Comparison of ENCODE assay signal across 1 mouse cellular context in the genomic region with DNA sequence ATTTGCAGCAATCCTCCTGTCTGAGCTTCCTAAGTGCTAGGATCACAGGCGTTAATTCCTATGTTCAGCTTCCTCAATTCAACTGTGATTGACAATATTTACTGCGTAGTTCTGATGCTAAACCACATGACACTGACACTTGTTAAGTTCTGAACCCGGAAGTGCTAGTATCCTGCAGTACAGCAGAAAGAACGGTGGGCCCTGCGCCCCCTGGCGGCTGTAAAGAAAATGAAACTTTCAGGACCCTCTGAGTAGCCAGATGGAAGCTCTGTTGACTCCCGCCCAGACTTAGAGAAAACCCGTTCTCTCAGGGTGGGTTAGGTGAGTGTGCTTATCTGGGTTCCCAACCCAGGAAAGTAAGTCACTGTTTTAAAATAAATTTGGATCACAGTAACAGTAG.
A peak's percentile ranks its signal among the peaks of the same experiment; 100 is the strongest.
TF ChIP-seq lines count a peak whose summit lies in the region.

No protein-coding gene starts in this region.

TF ChIP-seq in MEL, 35 proteins besides CTCF, POLR2A, EP300 and RAD21 (continued from another document):
- TF ChIP-seq MAFK (IDR thresholded peaks at IDR 0.05; ENCODE audit: borderline replicate concordance, low read depth, low read length) = no peak
- TF ChIP-seq TBP (IDR thresholded peaks at IDR 0.05; ENCODE audit: low read depth, low read length) = no peak
- TF ChIP-seq ZMIZ1 (IDR thresholded peaks at IDR 0.05; ENCODE audit: low read depth, low read length) = no peak
- no peak for TF ChIP-seq RCOR1 (IDR thresholded peaks at IDR 0.05; ENCODE audit: low read depth, low read length)
- 0 out of 2 replicates have a peak, but pooled peaks have one; percentile 20 for TF ChIP-seq MAX (IDR thresholded peaks at IDR 0.05; ENCODE audit: low read length)
- no peak for TF ChIP-seq MAZ (IDR thresholded peaks at IDR 0.05; ENCODE audit: low read depth, low read length)
- TF ChIP-seq MYB (IDR thresholded peaks at IDR 0.05; ENCODE audit: low read depth, low read length) = no peak
- TF ChIP-seq ELF1 (IDR thresholded peaks at IDR 0.05; ENCODE audit: low read depth, low read length) = peak; percentile 99
- peak; percentile 76 for TF ChIP-seq USF1 (IDR thresholded peaks at IDR 0.05; ENCODE audit: low read depth, low read length)
- TF ChIP-seq ZC3H11A (IDR thresholded peaks at IDR 0.05; ENCODE audit: low read depth, low read length) = peak; percentile 28; the same call in 1 of the 2 replicates
- TF ChIP-seq JUND (IDR thresholded peaks at IDR 0.05; ENCODE audit: low read depth, low read length) = no peak
- TF ChIP-seq USF2 (IDR thresholded peaks at IDR 0.05; ENCODE audit: borderline replicate concordance in 1 of 2, insufficient read depth in 1 of 2, low read depth in 1 of 2, low read length in 2 of 2) = no peak
- TF ChIP-seq E2F4 (IDR thresholded peaks at IDR 0.05; ENCODE audit: borderline replicate concordance, low read depth, low read length) = no peak
- TF ChIP-seq ZNF384 (IDR thresholded peaks at IDR 0.05; ENCODE audit: low read depth, low read length) = no peak
